Mouse (Mus musculus) midbrain, embryonic 11.5 days (tissue): Measurements from ENCODE around the gene Gm7324. TPM values are rescaled to one million over a fixed set of nuclear protein-coding genes. Genes with fewer than 3 reads are reported as not detected.
"Not testable (repeated sequence)": the region's sequence is repeated elsewhere in the genome, so short reads cannot be mapped to it uniquely, and the experiment has no call there.

Experiments used
- ATAC-seq: fragments of 200-750 bp; cut with Nextera tagmentation; 2 replicates; pipeline ENCODE4 v1.8.0; 2017; ENCODE audit warnings: moderate TSS enrichment, moderate library complexity; ENCODE audit not compliant: low FRiP score
- DNase-seq: peaks from one replicate; pipeline ENCODE4 v3.0.0; 2015; ENCODE audit warnings: low spot score; ENCODE audit errors: missing footprints
- H3K27ac ChIP-seq: fragments of 300-500 bp; sonication (generic); 2 replicates; pipeline ENCODE4 v1.5.1; 2014; ENCODE audit warnings: low read depth, low read length
- H3K27me3 ChIP-seq: fragments of 300-500 bp; sonication (generic); 2 replicates; pipeline ENCODE4 v1.6.1; 2014; ENCODE audit warnings: mild to moderate bottlenecking, low read length, moderate library complexity, mixed read lengths; ENCODE audit not compliant: control insufficient read depth, insufficient read depth
- H3K36me3 ChIP-seq: fragments of 300-500 bp; sonication (generic); 2 replicates; pipeline ENCODE4 v1.6.1; 2014; ENCODE audit warnings: mild to moderate bottlenecking, low read length, moderate library complexity, mixed read lengths; ENCODE audit not compliant: control insufficient read depth, insufficient read depth
- H3K4me1 ChIP-seq: fragments of 300-500 bp; sonication (generic); 2 replicates; pipeline ENCODE4 v1.6.1; 2014; ENCODE audit warnings: low read length; ENCODE audit not compliant: control insufficient read depth, insufficient read depth
- H3K4me2 ChIP-seq: fragments of 300-500 bp; sonication (generic); 2 replicates; pipeline ENCODE4 v1.6.1; 2014; ENCODE audit warnings: mild to moderate bottlenecking, moderate library complexity
- H3K4me3 ChIP-seq: fragments of 300-500 bp; sonication (generic); 2 replicates; pipeline ENCODE4 v1.5.1; 2014; ENCODE audit warnings: low read depth, low read length
- H3K9ac ChIP-seq: fragments of 300-500 bp; sonication (generic); 2 replicates; pipeline ENCODE4 v1.6.1; 2014; ENCODE audit warnings: low read length
- H3K9me3 ChIP-seq: fragments of 300-500 bp; sonication (generic); 2 replicates; pipeline ENCODE4 v1.6.1; 2016; ENCODE audit warnings: low read length; ENCODE audit not compliant: control insufficient read depth
- WGBS: fragments of 180-500 bp; shearing (Covaris S2); extraction: QIAGEN DNeasy Blood & Tissue Kit; methylation state at CpG from one replicate; pipeline ENCODE4 v1.1.7; 2014; 5-methylcytosine and 5-hydroxymethylcytosine counted together
- polyA plus RNA-seq: library from polyadenylated mRNA; unstranded; fragments of >200 nt; fragmentation: Nextera tagmentation; extraction: Ambion mirVana; gene quantifications from 2 replicates; pipeline ENCODE4 v1.2.1, GENCODE M21; 2014

The Gm7324 gene
- polyA plus RNA-seq: 1.9 and 2.1 TPM in 2 replicates

- H3K27me3 ChIP-seq, ATAC-seq, H3K36me3 ChIP-seq, H3K9me3 ChIP-seq, H3K4me2 ChIP-seq, H3K4me3 ChIP-seq, H3K9ac ChIP-seq, H3K27ac ChIP-seq, H3K4me1 ChIP-seq, DNase-seq: not testable (repeated sequence)
- WGBS: 90% methylated on average over 4 of the region's 4 CpGs
Measured at GRCm38 (mm10) chr14:43697621-43698020, at the start of gene Gm7324. Gene Gm7324 (plus strand): TSS chr14:43697828.

- not testable (repeated sequence) for H3K9me3 ChIP-seq, H3K4me3 ChIP-seq, H3K27ac ChIP-seq, H3K4me2 ChIP-seq, H3K36me3 ChIP-seq, H3K4me1 ChIP-seq, H3K27me3 ChIP-seq, H3K9ac ChIP-seq, ATAC-seq, DNase-seq
- 83% methylated on average over 1 of the region's 2 CpGs for WGBS
Measured at GRCm38 (mm10) chr14:43677099-43677498, 20.5 kb upstream of the Gm7324 start, which contains the start of gene Gm8165. Gene Gm8165 (minus strand): TSS chr14:43677199.

GRCm38 (mm10) chr14:43727385-43727784 lies 29.8 kb downstream of the Gm7324 start, which contains the start of gene Gm16506:
Gene Gm16506 (minus strand): TSS chr14:43727485.
- not testable (repeated sequence) for H3K27me3 ChIP-seq, ATAC-seq, H3K9me3 ChIP-seq, DNase-seq, H3K4me1 ChIP-seq, H3K9ac ChIP-seq, H3K4me2 ChIP-seq, H3K4me3 ChIP-seq, H3K27ac ChIP-seq, H3K36me3 ChIP-seq
- 75% methylated on average over 1 of the region's 3 CpGs for WGBS

GRCm38 (mm10) chr14:43747566-43747965 lies 49.9 kb downstream of the Gm7324 start, which contains the start of gene Gm6526:
Gene Gm6526 (plus strand): TSS chr14:43747866.
- H3K27ac ChIP-seq, H3K4me1 ChIP-seq, H3K9ac ChIP-seq, ATAC-seq, H3K36me3 ChIP-seq, DNase-seq, H3K4me3 ChIP-seq, H3K27me3 ChIP-seq, H3K9me3 ChIP-seq, H3K4me2 ChIP-seq: not testable (repeated sequence)
- WGBS: 79% methylated on average over 4 of the region's 4 CpGs

Other genes with a start within 250 kb of the Gm7324 start
- gene Gm5799, start 154.3 kb upstream of the Gm7324 start, polyA plus RNA-seq: not detected in 2 replicates
- gene Gm17654, start 118.7 kb upstream of the Gm7324 start, polyA plus RNA-seq: not detected in 2 replicates
- not detected in 2 replicates for gene Gm10375, start 89.8 kb upstream of the Gm7324 start, polyA plus RNA-seq
- not detected in 2 replicates for gene Gm8165, start 20.6 kb upstream of the Gm7324 start, polyA plus RNA-seq
- gene Gm16506, start 29.7 kb downstream of the Gm7324 start, polyA plus RNA-seq: not detected in 2 replicates
- gene Gm6526, start 50.0 kb downstream of the Gm7324 start, polyA plus RNA-seq: not detected in 2 replicates
- not detected in 2 replicates for gene Gm8180, start 86.9 kb downstream of the Gm7324 start, polyA plus RNA-seq
- gene Ear1, start 177.7 kb downstream of the Gm7324 start, polyA plus RNA-seq: not detected in 2 replicates
- gene Ear10, start 225.7 kb downstream of the Gm7324 start, polyA plus RNA-seq: not detected in 2 replicates
- 3.8 and 4.0 TPM in 2 replicates for gene Gm8113, start 227.6 kb downstream of the Gm7324 start, polyA plus RNA-seq